Mouse (Mus musculus): ENCODE results near the gene Vps8. TPM values are rescaled to one million over a fixed set of nuclear protein-coding genes. Genes with fewer than 3 reads are reported as not detected.

Vps8 gene
- polyA plus RNA-seq, 1 experiment from 2014 or later, result 25.5 TPM

- Histone ChIP-seq H3K4me2 (ENCODE audit: low read depth, low read length, severe bottlenecking) (no peak overlapping the region), H3K27ac (ENCODE audit: low read depth, low read length) (no peak overlapping the region), H3K36me3 (ENCODE audit: control insufficient read depth, insufficient read depth, low read length) (no peaks in the 10 kb centered on the region), H3K4me3 (ENCODE audit: low read depth, low read length) (no peak overlapping the region), H3K27me3 (ENCODE audit: control insufficient read depth, insufficient read depth, low read length) (no peaks in the 10 kb centered on the region), H3K9me3 (ENCODE audit: control insufficient read depth, low read length) (no peaks in the 10 kb centered on the region), H3K4me1 (replicated peaks; ENCODE audit: control insufficient read depth, insufficient read depth, low read length) (no peaks in the 10 kb centered on the region), H3K9ac (ENCODE audit: low read length) (no peak overlapping the region)
- DNase-seq (ENCODE audit: low spot score) (no peak), ATAC-seq (replicated peaks; ENCODE audit: low FRiP score) (no peak)
- WGBS, result 88% methylated on average over 11 of the region's 11 CpGs
Measured at GRCm38 (mm10) chr16:21637201-21637819, 214.4 kb downstream of the Vps8 start.

- Histone ChIP-seq H3K9me3 (ENCODE audit: control insufficient read depth, low read length) (no peaks in the 10 kb centered on the region), H3K27me3 (ENCODE audit: control insufficient read depth, insufficient read depth, low read length) (no peaks in the 10 kb centered on the region), H3K36me3 (ENCODE audit: control insufficient read depth, insufficient read depth, low read length) (no peaks in the 10 kb centered on the region), H3K27ac (ENCODE audit: low read depth, low read length) (no peak overlapping the region), H3K4me3 (ENCODE audit: low read depth, low read length) (no peak overlapping the region), H3K4me1 (replicated peaks; ENCODE audit: control insufficient read depth, insufficient read depth, low read length) (no peaks in the 10 kb centered on the region), H3K9ac (ENCODE audit: low read length) (no peak overlapping the region), H3K4me2 (ENCODE audit: low read depth, low read length, severe bottlenecking) (no peak overlapping the region)
- DNase-seq (ENCODE audit: low spot score) (no peak), ATAC-seq (replicated peaks; ENCODE audit: low FRiP score) (no peak)
- 90% methylated on average over 7 of the region's 7 CpGs for WGBS
Measured at GRCm38 (mm10) chr16:21640766-21641499, 218.0 kb downstream of the Vps8 start.

GRCm38 (mm10) chr16:21641944-21642343, 219.0 kb downstream of the Vps8 start:
- ATAC-seq (replicated peaks; ENCODE audit: low FRiP score) (no peak), DNase-seq (ENCODE audit: low spot score) (no peak)
- 80% methylated on average over 3 of the region's 3 CpGs for WGBS
- no peak overlapping the region for H3K4me2 ChIP-seq (ENCODE audit: low read depth, low read length, severe bottlenecking)
- 0 out of 2 replicates have a peak overlapping the region, but pooled peaks have one; percentile 15 for H3K27ac ChIP-seq (ENCODE audit: low read depth, low read length)
- H3K36me3 ChIP-seq (ENCODE audit: control insufficient read depth, insufficient read depth, low read length), result no peaks in the 10 kb centered on the region
- H3K27me3 ChIP-seq (ENCODE audit: control insufficient read depth, insufficient read depth, low read length), result no peaks in the 10 kb centered on the region
- H3K9ac ChIP-seq (ENCODE audit: low read length), result no peak overlapping the region
- H3K4me3 ChIP-seq (ENCODE audit: low read depth, low read length), result no peak overlapping the region
- H3K9me3 ChIP-seq (ENCODE audit: control insufficient read depth, low read length), result no peaks in the 10 kb centered on the region
- H3K4me1 ChIP-seq (replicated peaks; ENCODE audit: control insufficient read depth, insufficient read depth, low read length), result no peaks in the 10 kb centered on the region

- no peaks in the 10 kb centered on the region for H3K27me3 ChIP-seq (ENCODE audit: control insufficient read depth, insufficient read depth, low read length)
- WGBS, result 94% methylated on average over 5 of the region's 5 CpGs
- H3K36me3 ChIP-seq (ENCODE audit: control insufficient read depth, insufficient read depth, low read length), result no peaks in the 10 kb centered on the region
- DNase-seq (ENCODE audit: low spot score), result no peak
- H3K4me3 ChIP-seq (ENCODE audit: low read depth, low read length), result no peak overlapping the region
- H3K27ac ChIP-seq (ENCODE audit: low read depth, low read length), result no peak overlapping the region
- no peak overlapping the region for H3K4me2 ChIP-seq (ENCODE audit: low read depth, low read length, severe bottlenecking)
- no peaks in the 10 kb centered on the region for H3K9me3 ChIP-seq (ENCODE audit: control insufficient read depth, low read length)
- no peak for ATAC-seq (replicated peaks; ENCODE audit: low FRiP score)
- H3K9ac ChIP-seq (ENCODE audit: low read length), result no peak overlapping the region
- no peaks in the 10 kb centered on the region for H3K4me1 ChIP-seq (replicated peaks; ENCODE audit: control insufficient read depth, insufficient read depth, low read length)
Measured at GRCm38 (mm10) chr16:21642906-21643305, 220.0 kb downstream of the Vps8 start.

- Histone ChIP-seq H3K4me2 (ENCODE audit: low read depth, low read length, severe bottlenecking) (no peak overlapping the region), H3K27me3 (ENCODE audit: control insufficient read depth, insufficient read depth, low read length) (no peaks in the 10 kb centered on the region), H3K4me1 (replicated peaks; ENCODE audit: control insufficient read depth, insufficient read depth, low read length) (no peaks in the 10 kb centered on the region), H3K9me3 (ENCODE audit: control insufficient read depth, low read length) (no peaks in the 10 kb centered on the region), H3K4me3 (ENCODE audit: low read depth, low read length) (no peak overlapping the region), H3K9ac (ENCODE audit: low read length) (no peak overlapping the region), H3K36me3 (ENCODE audit: control insufficient read depth, insufficient read depth, low read length) (no peaks in the 10 kb centered on the region), H3K27ac (ENCODE audit: low read depth, low read length) (no peak overlapping the region)
- WGBS, result 85% methylated on average over 2 of the region's 2 CpGs
- no peak for ATAC-seq (replicated peaks; ENCODE audit: low FRiP score)
- no peak for DNase-seq (ENCODE audit: low spot score)
Measured at GRCm38 (mm10) chr16:21643621-21644041, 220.7 kb downstream of the Vps8 start.

- Histone ChIP-seq H3K27ac (ENCODE audit: low read depth, low read length) (no peak overlapping the region), H3K27me3 (ENCODE audit: control insufficient read depth, insufficient read depth, low read length) (no peaks in the 10 kb centered on the region), H3K4me3 (ENCODE audit: low read depth, low read length) (no peak overlapping the region), H3K36me3 (ENCODE audit: control insufficient read depth, insufficient read depth, low read length) (no peaks in the 10 kb centered on the region), H3K9me3 (ENCODE audit: control insufficient read depth, low read length) (no peaks in the 10 kb centered on the region), H3K9ac (ENCODE audit: low read length) (no peak overlapping the region), H3K4me2 (ENCODE audit: low read depth, low read length, severe bottlenecking) (no peak overlapping the region), H3K4me1 (replicated peaks; ENCODE audit: control insufficient read depth, insufficient read depth, low read length) (no peaks in the 10 kb centered on the region)
- ATAC-seq (replicated peaks; ENCODE audit: low FRiP score), result peak; percentile 27; the same call in 1 of the 2 replicates
- 59% methylated on average over 17 of the region's 17 CpGs for WGBS
- DNase-seq (ENCODE audit: low spot score), result no peak
Measured at GRCm38 (mm10) chr16:21644066-21644561, 221.2 kb downstream of the Vps8 start.

GRCm38 (mm10) chr16:21644574-21644973, 221.7 kb downstream of the Vps8 start:
- no peaks in the 10 kb centered on the region for H3K36me3 ChIP-seq (ENCODE audit: control insufficient read depth, insufficient read depth, low read length)
- WGBS, result 79% methylated on average over 3 of the region's 3 CpGs
- no peak for DNase-seq (ENCODE audit: low spot score)
- H3K9me3 ChIP-seq (ENCODE audit: control insufficient read depth, low read length), result no peaks in the 10 kb centered on the region
- no peak overlapping the region for H3K27ac ChIP-seq (ENCODE audit: low read depth, low read length)
- no peak overlapping the region for H3K4me3 ChIP-seq (ENCODE audit: low read depth, low read length)
- no peak for ATAC-seq (replicated peaks; ENCODE audit: low FRiP score)
- H3K4me1 ChIP-seq (replicated peaks; ENCODE audit: control insufficient read depth, insufficient read depth, low read length), result no peaks in the 10 kb centered on the region
- no peak overlapping the region for H3K9ac ChIP-seq (ENCODE audit: low read length)
- no peak overlapping the region for H3K4me2 ChIP-seq (ENCODE audit: low read depth, low read length, severe bottlenecking)
- H3K27me3 ChIP-seq (ENCODE audit: control insufficient read depth, insufficient read depth, low read length), result no peaks in the 10 kb centered on the region

- Histone ChIP-seq H3K9me3 (ENCODE audit: control insufficient read depth, low read length) (no peaks in the 10 kb centered on the region), H3K4me1 (replicated peaks; ENCODE audit: control insufficient read depth, insufficient read depth, low read length) (no peaks in the 10 kb centered on the region), H3K4me3 (ENCODE audit: low read depth, low read length) (no peak overlapping the region), H3K27me3 (ENCODE audit: control insufficient read depth, insufficient read depth, low read length) (no peaks in the 10 kb centered on the region), H3K36me3 (ENCODE audit: control insufficient read depth, insufficient read depth, low read length) (no peaks in the 10 kb centered on the region), H3K27ac (ENCODE audit: low read depth, low read length) (no peak overlapping the region), H3K4me2 (ENCODE audit: low read depth, low read length, severe bottlenecking) (no peak overlapping the region), H3K9ac (ENCODE audit: low read length) (no peak overlapping the region)
- no peak for ATAC-seq (replicated peaks; ENCODE audit: low FRiP score)
- WGBS, result 90% methylated on average over 3 of the region's 3 CpGs
- no peak for DNase-seq (ENCODE audit: low spot score)
Measured at GRCm38 (mm10) chr16:21645915-21646314, 223.0 kb downstream of the Vps8 start.

Measured in forebrain, embryonic 11.5 days (tissue).